Mouse (Mus musculus): ENCODE data around the gene Lyrm7. TPM values are rescaled to one million over a fixed set of nuclear protein-coding genes. Genes with fewer than 3 reads are reported as not detected.
"Not testable (repeated sequence)": the region's sequence is repeated elsewhere in the genome, so short reads cannot be mapped to it uniquely, and the experiment has no call there.

The Lyrm7 gene
- polyA plus RNA-seq, 1 experiment from 2014 or later, result 8.2 TPM

DNA sequence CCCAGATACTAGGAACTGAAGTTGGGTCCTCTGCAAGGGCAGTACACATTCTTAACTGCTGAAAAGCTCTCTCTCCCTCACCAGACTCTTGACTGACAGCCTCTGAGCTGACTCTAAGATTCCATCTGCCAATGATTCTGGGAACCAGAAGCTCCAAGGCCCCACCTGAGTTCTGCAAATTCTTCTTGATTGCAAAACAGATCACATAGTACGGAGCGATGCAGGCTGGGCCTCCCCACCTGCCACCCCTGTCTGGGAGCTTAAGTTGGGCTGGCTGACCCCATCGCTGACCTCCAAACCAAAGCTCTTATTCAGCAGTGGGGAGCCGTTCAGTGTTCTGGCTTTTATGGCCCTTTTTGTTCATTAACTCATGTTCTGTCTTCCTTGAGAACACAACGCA lies 36.8 kb upstream of the Lyrm7 start:
- ATAC-seq (ENCODE audit: low FRiP score), result no peak
- Histone ChIP-seq H3K27ac (no peak overlapping the region), H3K4me3 (replicated peaks) (no peak overlapping the region), H3K4me1 (peaks cover 4% of the 10 kb centered on the region; the same call in 1 of the 2 replicates), H3K27me3 (0 out of 2 replicates have a peak, but pooled peaks cover 4% of the 10 kb centered on the region), H3K36me3 (replicated peaks) (no peaks in the 10 kb centered on the region), H3K4me2 (no peak overlapping the region), H3K9me3 (no peaks in the 10 kb centered on the region), H3K9ac (no peak overlapping the region)
- 53% methylated on average over 5 of the region's 5 CpGs for WGBS

DNA sequence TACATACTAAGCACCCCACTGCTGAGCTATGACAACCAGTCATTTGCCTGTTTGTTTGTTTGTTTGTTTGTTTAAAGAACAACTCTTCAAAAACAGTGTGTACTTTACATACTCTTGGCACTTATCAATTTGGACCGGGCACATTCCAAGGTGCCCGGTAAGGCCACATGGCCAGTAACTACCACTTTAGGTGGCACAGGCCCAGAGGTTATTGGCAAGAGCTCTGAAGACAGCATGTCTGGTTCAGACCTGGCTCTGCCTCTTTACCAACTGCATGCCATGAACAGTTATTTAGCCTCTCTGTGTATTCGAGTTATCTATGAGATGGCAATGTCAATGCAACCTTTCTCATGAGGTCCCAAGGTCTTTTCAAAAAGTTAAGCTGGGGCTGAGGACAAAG lies 35.9 kb upstream of the Lyrm7 start:
- not testable (repeated sequence) for H3K9ac ChIP-seq

DNA sequence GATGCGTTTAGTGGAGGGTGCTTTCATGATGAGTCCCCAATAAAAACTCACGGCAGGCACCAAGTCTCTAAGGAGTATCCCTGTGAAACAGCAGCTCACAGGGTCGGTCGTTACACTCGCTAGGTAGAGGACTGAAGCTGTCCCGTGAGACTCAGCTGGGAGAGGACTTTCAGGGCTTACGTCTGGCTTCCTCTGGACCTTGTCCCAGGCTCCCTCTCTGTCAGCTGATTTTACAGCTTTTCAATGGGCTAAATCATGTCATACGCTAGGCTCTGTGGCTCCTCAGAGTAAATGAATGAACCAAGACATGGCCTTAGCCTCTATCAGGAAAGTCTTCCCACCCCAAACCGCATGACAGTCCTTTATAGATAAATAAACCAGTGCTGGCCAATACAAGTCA lies 33.9 kb upstream of the Lyrm7 start:
- H3K27me3 ChIP-seq, result no peaks in the 10 kb centered on the region
- no peaks in the 10 kb centered on the region for H3K36me3 ChIP-seq (replicated peaks)
- H3K9me3 ChIP-seq, result no peaks in the 10 kb centered on the region
- no peaks in the 10 kb centered on the region for H3K4me1 ChIP-seq
- no peak overlapping the region for H3K27ac ChIP-seq
- H3K4me2 ChIP-seq, result no peak overlapping the region
- no peak overlapping the region for H3K4me3 ChIP-seq (replicated peaks)
- no peak for ATAC-seq (ENCODE audit: low FRiP score)
- no peak overlapping the region for H3K9ac ChIP-seq
- WGBS, result 76% methylated on average over 9 of the region's 9 CpGs

More for the DNA sequence above, 35.9 kb upstream of the Lyrm7 start:
- not testable (repeated sequence) for H3K27ac ChIP-seq; H3K4me2 ChIP-seq; H3K9me3 ChIP-seq; H3K36me3 ChIP-seq (replicated peaks); H3K4me1 ChIP-seq; H3K4me3 ChIP-seq (replicated peaks); H3K27me3 ChIP-seq; ATAC-seq (ENCODE audit: low FRiP score)
- 88% methylated on average over 3 of the region's 3 CpGs for WGBS

DNA sequence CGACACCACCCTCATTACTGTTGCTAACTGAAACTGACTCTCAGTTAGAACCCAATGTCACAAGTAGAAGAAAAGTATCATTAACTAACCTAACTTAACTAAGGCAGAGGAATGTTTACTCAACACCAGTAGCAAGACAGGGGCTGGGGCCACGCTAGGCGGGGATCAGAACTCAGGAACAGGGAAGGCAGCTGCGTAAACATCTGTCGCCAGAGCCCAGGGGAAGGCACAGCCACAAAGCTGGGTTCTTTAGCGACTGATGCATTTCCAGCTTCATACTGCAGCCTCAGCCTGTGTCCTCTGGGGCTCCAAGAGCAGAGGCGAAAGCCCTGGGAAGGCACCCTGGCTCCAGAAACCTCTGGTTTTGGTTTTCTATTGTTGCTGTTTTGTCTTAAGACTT lies 31.4 kb upstream of the Lyrm7 start:
- Histone ChIP-seq H3K9me3 (no peaks in the 10 kb centered on the region), H3K9ac (no peak overlapping the region), H3K4me1 (no peaks in the 10 kb centered on the region), H3K4me3 (replicated peaks) (no peak overlapping the region), H3K27me3 (no peaks in the 10 kb centered on the region), H3K4me2 (no peak overlapping the region), H3K27ac (no peak overlapping the region), H3K36me3 (replicated peaks) (no peaks in the 10 kb centered on the region)
- WGBS, result 66% methylated on average over 7 of the region's 7 CpGs
- ATAC-seq (ENCODE audit: low FRiP score), result no peak

DNA sequence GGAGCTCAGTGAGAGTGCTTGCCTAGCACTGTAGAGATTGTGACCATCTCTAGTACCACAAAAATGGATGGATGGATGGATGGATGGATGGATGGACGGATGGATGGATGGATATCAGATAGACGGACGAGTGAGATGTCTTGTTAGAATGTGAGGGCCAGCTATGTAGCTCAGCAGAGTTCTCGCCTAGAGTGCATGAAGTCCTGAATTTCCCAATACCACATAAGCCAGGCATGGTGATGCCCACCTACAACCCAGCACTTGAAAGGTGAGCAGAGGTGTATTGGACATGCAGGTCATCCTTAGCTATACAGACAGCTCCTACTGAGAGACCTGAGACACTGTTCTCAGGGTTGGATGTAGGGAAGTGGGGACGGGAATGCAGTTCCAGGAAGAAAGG lies 30.6 kb upstream of the Lyrm7 start:
- Histone ChIP-seq H3K9ac (no peak overlapping the region), H3K4me3 (replicated peaks) (no peak overlapping the region), H3K27me3 (no peaks in the 10 kb centered on the region), H3K4me1 (no peaks in the 10 kb centered on the region), H3K36me3 (replicated peaks) (no peaks in the 10 kb centered on the region), H3K4me2 (no peak overlapping the region), H3K9me3 (no peaks in the 10 kb centered on the region), H3K27ac (no peak overlapping the region)
- ATAC-seq (ENCODE audit: low FRiP score), result no peak
- 82% methylated on average over 5 of the region's 5 CpGs for whole genome bisulfite sequencing

DNA sequence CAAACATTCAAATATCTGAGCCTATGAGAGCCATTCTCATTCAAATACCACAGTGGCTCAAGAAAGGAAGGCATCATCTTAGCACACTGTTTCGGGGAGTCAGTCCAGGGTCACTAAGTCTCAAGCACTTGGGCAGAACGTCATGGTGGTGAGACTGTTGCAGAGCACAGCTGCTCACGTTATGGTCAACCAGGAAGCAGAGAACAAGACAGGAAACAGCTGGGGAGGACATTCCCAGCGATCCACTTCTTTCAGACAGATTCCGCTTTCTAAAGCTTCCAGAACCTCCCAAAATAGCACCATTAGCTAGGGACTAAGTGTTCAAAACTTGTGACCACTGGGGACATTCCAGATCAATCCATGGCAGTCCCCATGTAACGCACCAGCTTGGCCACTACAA lies 27.2 kb upstream of the Lyrm7 start:
- H3K9ac ChIP-seq, result no peak overlapping the region
- H3K4me2 ChIP-seq, result no peak overlapping the region
- H3K27ac ChIP-seq, result no peak overlapping the region
- no peaks in the 10 kb centered on the region for H3K4me1 ChIP-seq
- H3K4me3 ChIP-seq (replicated peaks), result no peak overlapping the region
- no peaks in the 10 kb centered on the region for H3K36me3 ChIP-seq (replicated peaks)
- H3K27me3 ChIP-seq, result no peaks in the 10 kb centered on the region
- no peaks in the 10 kb centered on the region for H3K9me3 ChIP-seq
- WGBS, result 87% methylated on average over 6 of the region's 6 CpGs
- no peak for ATAC-seq (ENCODE audit: low FRiP score)

DNA sequence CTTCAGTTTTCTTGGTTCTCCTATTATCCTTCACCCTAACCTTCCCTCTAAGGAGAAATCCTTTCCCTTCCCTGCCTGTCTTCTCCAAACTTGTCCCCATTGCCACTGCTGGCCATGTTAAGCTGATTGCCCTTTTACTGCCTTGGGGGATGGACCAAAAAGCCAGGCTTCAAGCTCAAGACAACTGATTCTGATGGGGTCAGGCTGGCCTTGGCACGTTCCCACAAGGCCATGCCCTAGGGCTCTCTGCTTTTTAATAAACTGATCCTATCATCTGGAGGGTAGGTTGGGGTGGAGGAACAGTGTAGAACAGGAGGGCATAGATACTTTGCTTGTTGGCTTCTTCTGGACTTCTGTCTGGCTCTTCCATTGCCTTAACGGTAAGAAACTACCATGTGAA lies 24.7 kb upstream of the Lyrm7 start:
- Histone ChIP-seq H3K9ac (no peak overlapping the region), H3K9me3 (no peaks in the 10 kb centered on the region), H3K4me2 (no peak overlapping the region), H3K36me3 (replicated peaks) (no peaks in the 10 kb centered on the region), H3K27me3 (no peaks in the 10 kb centered on the region), H3K27ac (no peak overlapping the region), H3K4me1 (peaks cover 6% of the 10 kb centered on the region), H3K4me3 (replicated peaks) (no peak overlapping the region)
- no peak for ATAC-seq (ENCODE audit: low FRiP score)
- WGBS, result 90% methylated on average over 2 of the region's 2 CpGs

DNA sequence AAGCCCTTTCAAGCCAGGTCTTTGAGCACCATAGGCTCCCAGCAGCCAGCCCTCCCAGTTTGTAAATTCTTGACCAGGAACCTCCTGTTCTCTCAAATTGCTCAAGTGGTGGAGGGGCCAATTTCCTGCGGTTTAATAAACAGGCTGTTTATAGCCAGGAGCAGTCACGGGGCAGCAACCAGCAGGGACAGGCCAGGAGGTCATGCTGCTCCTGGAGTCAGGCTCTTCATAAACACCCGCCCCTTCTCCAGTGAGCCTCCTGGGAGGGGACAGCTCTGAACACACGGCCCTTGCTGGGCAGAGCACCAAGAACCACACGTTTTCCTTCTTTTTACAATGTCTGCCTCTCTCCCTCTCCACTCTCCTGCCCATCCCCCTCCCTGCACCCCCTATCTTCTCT lies 24.2 kb upstream of the Lyrm7 start:
- no peak overlapping the region for H3K27ac ChIP-seq
- no peaks in the 10 kb centered on the region for H3K9me3 ChIP-seq
- H3K4me2 ChIP-seq, result no peak overlapping the region
- no peak overlapping the region for H3K9ac ChIP-seq
- peaks cover 6% of the 10 kb centered on the region for H3K4me1 ChIP-seq
- H3K27me3 ChIP-seq, result no peaks in the 10 kb centered on the region
- no peaks in the 10 kb centered on the region for H3K36me3 ChIP-seq (replicated peaks)
- no peak for ATAC-seq (ENCODE audit: low FRiP score)
- 41% methylated on average over 5 of the region's 5 CpGs for WGBS
- no peak overlapping the region for H3K4me3 ChIP-seq (replicated peaks)

DNA sequence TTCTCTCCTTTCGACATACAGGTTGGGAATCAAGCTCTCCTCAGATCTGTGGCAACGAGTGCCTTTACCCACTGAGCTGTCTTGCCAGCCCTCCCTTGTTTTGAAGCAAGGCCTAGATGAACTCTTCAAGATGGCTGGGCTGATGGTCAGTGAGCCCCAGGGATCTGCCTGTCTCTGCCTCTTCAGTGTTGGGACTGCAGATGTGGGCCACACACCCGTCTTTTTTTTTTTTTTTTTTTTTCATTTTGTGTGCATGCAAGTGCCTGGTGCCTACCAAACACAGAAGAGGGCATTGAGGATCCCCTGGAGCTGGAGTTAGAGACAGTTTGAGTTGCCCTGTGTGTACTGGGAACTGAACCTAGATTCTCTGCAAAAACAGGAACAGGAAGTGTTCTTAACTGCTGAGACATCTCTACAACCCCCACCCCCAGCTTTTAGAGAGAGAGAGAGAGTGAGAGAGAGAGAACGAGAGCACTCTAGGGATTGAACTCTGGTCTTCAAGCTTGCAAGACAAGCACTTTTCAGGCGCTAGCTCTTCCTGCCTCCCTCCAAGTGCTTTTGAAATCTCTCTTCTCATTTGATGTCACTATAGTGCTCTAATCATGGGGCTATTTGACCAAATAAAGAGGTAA lies 23.6 kb upstream of the Lyrm7 start:
- H3K9ac ChIP-seq, result no peak overlapping the region
- H3K4me1 ChIP-seq, result peaks cover 6% of the 10 kb centered on the region
- H3K4me2 ChIP-seq, result no peak overlapping the region
- 88% methylated on average over 5 of the region's 5 CpGs for WGBS
- H3K9me3 ChIP-seq, result no peaks in the 10 kb centered on the region
- no peak for ATAC-seq (ENCODE audit: low FRiP score)
- no peak overlapping the region for H3K27ac ChIP-seq
- no peaks in the 10 kb centered on the region for H3K36me3 ChIP-seq (replicated peaks)
- no peaks in the 10 kb centered on the region for H3K27me3 ChIP-seq
- no peak overlapping the region for H3K4me3 ChIP-seq (replicated peaks)

DNA sequence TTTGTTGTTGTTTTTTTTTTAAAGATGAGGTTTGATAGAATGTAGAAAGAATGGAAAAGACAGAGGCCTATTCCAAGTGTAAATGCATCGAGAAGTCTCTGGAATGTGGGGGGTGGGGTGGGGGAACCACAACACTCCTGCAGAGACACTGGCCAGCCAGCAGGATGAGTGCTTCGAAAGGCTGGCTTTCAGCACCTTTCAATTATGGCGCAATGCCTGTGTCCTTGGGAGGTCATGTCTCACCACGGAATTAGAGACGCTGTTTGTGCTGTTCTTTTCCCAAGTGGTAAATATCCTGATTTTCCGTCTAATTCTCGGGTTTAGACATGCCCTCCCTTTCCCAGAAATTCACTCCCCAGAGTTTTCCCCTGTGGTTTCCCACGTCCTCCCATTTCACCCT lies 22.0 kb upstream of the Lyrm7 start:
- Histone ChIP-seq H3K9ac (no peak overlapping the region), H3K4me1 (peaks cover 6% of the 10 kb centered on the region), H3K36me3 (replicated peaks) (no peaks in the 10 kb centered on the region), H3K4me3 (replicated peaks) (no peak overlapping the region), H3K27me3 (no peaks in the 10 kb centered on the region), H3K4me2 (no peak overlapping the region), H3K27ac (no peak overlapping the region), H3K9me3 (no peaks in the 10 kb centered on the region)
- 43% methylated on average over 8 of the region's 8 CpGs for WGBS
- no peak for ATAC-seq (ENCODE audit: low FRiP score)

DNA sequence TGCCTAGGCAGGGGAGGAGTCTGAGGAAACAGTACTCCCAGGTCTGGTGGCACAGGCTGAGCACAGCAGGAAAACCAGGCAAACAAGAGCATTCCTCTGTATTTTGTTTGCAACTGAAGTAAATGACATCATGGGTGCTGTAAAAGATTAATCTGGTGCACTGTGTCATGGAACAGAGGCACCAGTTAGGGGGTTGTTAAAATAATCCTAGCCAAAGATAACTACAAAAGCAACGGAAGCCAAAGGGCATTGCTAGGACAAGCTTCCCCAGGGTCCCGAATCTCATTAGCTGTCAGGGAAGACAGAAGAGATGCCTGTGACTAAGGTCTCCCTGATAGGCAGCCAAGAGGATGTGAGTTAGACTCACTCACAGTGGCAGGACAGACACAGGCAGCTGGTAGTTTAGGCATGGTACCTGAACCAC lies 20.3 kb upstream of the Lyrm7 start:
- Histone ChIP-seq H3K9ac (no peak overlapping the region), H3K4me1 (peaks cover 6% of the 10 kb centered on the region), H3K27me3 (no peaks in the 10 kb centered on the region), H3K9me3 (no peaks in the 10 kb centered on the region), H3K36me3 (replicated peaks) (no peaks in the 10 kb centered on the region), H3K27ac (no peak overlapping the region), H3K4me3 (replicated peaks) (no peak overlapping the region), H3K4me2 (no peak overlapping the region)
- 6% methylated on average over 2 of the region's 2 CpGs for WGBS
- ATAC-seq (ENCODE audit: low FRiP score), result no peak

DNA sequence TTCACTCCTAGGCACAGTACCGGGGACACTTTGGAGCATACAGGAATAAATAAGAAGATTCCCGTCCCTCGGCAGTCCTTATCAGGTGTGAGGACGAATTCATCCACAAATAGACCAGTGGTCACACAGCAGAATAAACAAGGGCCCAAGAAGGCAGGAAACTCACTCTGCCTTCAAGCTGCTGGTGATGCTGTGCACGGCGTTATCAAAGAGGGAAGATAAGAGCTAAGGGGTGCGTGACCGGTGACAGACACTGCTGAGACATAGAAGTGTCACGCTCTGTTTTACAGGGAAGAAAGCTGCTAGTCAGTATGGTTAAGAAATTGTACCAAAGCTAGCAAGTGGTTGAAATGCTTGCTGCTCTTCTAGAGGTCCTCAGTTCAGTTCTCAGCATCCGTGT lies 19.2 kb upstream of the Lyrm7 start:
- no peak overlapping the region for H3K9ac ChIP-seq
- no peak for ATAC-seq (ENCODE audit: low FRiP score)
- no peaks in the 10 kb centered on the region for H3K9me3 ChIP-seq
- no peak overlapping the region for H3K27ac ChIP-seq
- H3K36me3 ChIP-seq (replicated peaks), result 0 out of 2 replicates have a peak, but pooled peaks cover 3% of the 10 kb centered on the region
- 89% methylated on average over 10 of the region's 10 CpGs for WGBS
- no peak overlapping the region for H3K4me3 ChIP-seq (replicated peaks)
- no peak overlapping the region for H3K4me2 ChIP-seq
- peaks cover 6% of the 10 kb centered on the region for H3K4me1 ChIP-seq
- H3K27me3 ChIP-seq, result no peaks in the 10 kb centered on the region

DNA sequence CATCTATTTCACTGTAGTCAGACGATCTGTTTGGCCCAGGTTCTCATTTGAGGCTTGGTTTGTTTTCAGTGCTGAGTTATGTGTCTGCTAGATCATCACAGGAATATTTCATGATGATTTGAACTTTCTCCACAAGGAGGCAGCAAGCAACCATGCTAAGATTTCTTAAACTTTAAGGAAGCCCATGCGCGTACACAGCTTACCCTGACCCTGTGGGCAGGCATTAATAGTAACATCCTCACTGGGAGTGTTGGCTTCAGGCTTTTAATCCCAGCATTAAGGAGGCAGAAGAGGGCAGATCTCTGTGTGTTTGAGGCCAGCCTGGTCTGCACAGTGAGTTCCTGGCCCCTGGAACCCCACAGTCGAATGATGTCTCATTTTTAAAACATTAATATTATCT lies 18.7 kb upstream of the Lyrm7 start:
- no peak for ATAC-seq (ENCODE audit: low FRiP score)
- H3K4me2 ChIP-seq, result no peak overlapping the region
- 45% methylated on average over 4 of the region's 4 CpGs for WGBS
- H3K4me3 ChIP-seq (replicated peaks), result no peak overlapping the region
- H3K4me1 ChIP-seq, result peaks cover 6% of the 10 kb centered on the region
- H3K36me3 ChIP-seq (replicated peaks), result peaks cover 6% of the 10 kb centered on the region
- H3K9ac ChIP-seq, result no peak overlapping the region
- H3K9me3 ChIP-seq, result no peaks in the 10 kb centered on the region
- H3K27me3 ChIP-seq, result no peaks in the 10 kb centered on the region
- no peak overlapping the region for H3K27ac ChIP-seq
